In the genomic region with DNA sequence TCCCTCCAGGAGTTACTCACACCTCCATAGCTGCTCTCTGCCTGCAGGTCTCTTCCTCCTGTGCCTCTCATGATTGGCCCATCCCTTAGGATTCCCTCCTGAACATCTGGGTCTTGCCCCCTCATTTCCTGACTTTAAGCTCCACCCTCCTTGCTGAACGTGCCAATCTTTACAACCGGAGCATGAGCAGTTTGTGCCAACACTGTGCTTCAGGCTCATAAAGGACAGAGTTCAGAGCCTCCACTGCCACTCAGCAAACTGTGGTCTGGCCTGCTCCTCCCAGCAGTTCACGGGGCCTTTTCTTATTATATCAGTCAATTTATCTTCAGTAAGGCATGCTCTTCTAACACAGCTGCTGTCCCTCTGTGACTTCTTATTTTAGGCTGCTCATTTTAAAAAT, we compare ENCODE assay signal across 24 mouse cellular contexts.
"Had no signal": no experiment of that assay in that cellular context is flagged by ENCODE, and none has a peak within 500 bp of the region (broad histone marks: within the 10 kb centered on the region; RNA-seq: fewer than 3 reads in every experiment).

No protein-coding gene starts in this region.

- H3K4me2 ChIP-seq: heart, embryonic 11.5 days; heart, embryonic 13.5 days; heart, embryonic 15.5 days; hindbrain, embryonic 13.5 days; hindbrain, embryonic 15.5 days; kidney, embryonic 15.5 days; limb, embryonic 13.5 days; limb, embryonic 15.5 days; liver, embryonic 12.5 days had no signal

- DNase-seq: forebrain, postnatal 0 days; gastrocnemius, postnatal 14 days; gastrocnemius, postnatal 36 days; heart, adult 11 months; heart, adult 2 months; heart, postnatal 14 days; heart, postnatal 36 days; kidney, adult 18-20 months; kidney, adult 8-10 months; kidney, postnatal 14 days; kidney, postnatal 36 days; layer of hippocampus, adult 9-11 months; layer of hippocampus, postnatal 36 days had no signal

- H3K9ac ChIP-seq: forebrain, postnatal 0 days; heart, embryonic 13.5 days; heart, embryonic 15.5 days; hindbrain, embryonic 13.5 days; hindbrain, embryonic 15.5 days; kidney, embryonic 15.5 days; limb, embryonic 13.5 days; limb, embryonic 15.5 days; liver, embryonic 12.5 days had no signal

- H3K27me3 ChIP-seq: limb, embryonic 13.5 days; limb, embryonic 15.5 days; liver, embryonic 12.5 days had no signal

- H3K27ac ChIP-seq: heart, adult 2 months; heart, embryonic 13.5 days; heart, embryonic 15.5 days; hindbrain, embryonic 13.5 days; hindbrain, embryonic 15.5 days; hindbrain, postnatal 0 days; kidney, embryonic 15.5 days; kidney, postnatal 0 days; limb, embryonic 13.5 days; limb, embryonic 15.5 days; liver, embryonic 12.5 days had no signal

- H3K9me3 ChIP-seq: heart, embryonic 13.5 days; heart, embryonic 15.5 days; hindbrain, embryonic 13.5 days; hindbrain, embryonic 15.5 days; kidney, embryonic 15.5 days; limb, embryonic 13.5 days; limb, embryonic 15.5 days; liver, embryonic 12.5 days had no signal

- H3K4me3 ChIP-seq: heart, adult 2 months; heart, embryonic 13.5 days; heart, embryonic 15.5 days; hindbrain, embryonic 13.5 days; hindbrain, embryonic 15.5 days; kidney, embryonic 15.5 days; limb, embryonic 13.5 days; limb, embryonic 15.5 days; liver, embryonic 12.5 days had no signal

- H3K4me1 ChIP-seq: liver, embryonic 12.5 days had no signal

- H3K36me3 ChIP-seq: heart, embryonic 13.5 days; heart, embryonic 15.5 days; hindbrain, embryonic 13.5 days; hindbrain, embryonic 15.5 days; kidney, embryonic 15.5 days; limb, embryonic 13.5 days; limb, embryonic 15.5 days; liver, embryonic 12.5 days had no signal

- ATAC-seq: forebrain, postnatal 0 days; hindbrain, postnatal 0 days; liver, embryonic 12.5 days had no signal
